Mouse (Mus musculus) heart, adult 2 months (tissue): ENCODE measurements around the gene Aifm3. TPM values are rescaled to one million over a fixed set of nuclear protein-coding genes. Genes with fewer than 3 reads are reported as not detected.
"Not testable (repeated sequence)": the region's sequence is repeated elsewhere in the genome, so short reads cannot be mapped to it uniquely, and the experiment has no call there.

Source experiments
- DNase-seq, 2 experiments: peaks; one replicate each; pipeline ENCODE4 v3.0.0; 2021
- H3K27ac ChIP-seq: fragments of 200-600 bp; 2 replicates; pipeline ENCODE4 v1.8.1; 2022
- H3K27me3 ChIP-seq: fragments of 200-500 bp; 2 replicates; pipeline ENCODE4 v1.6.1; 2012; ENCODE audit warnings: mild to moderate bottlenecking, low read length, inconsistent platforms, mixed read lengths; ENCODE audit not compliant: control insufficient read depth, insufficient read depth
- H3K36me3 ChIP-seq: fragments of 200-500 bp; 2 replicates; pipeline ENCODE4 v1.6.1; 2012; ENCODE audit warnings: low read length, inconsistent platforms; ENCODE audit not compliant: control insufficient read depth, insufficient read depth
- H3K4me1 ChIP-seq: fragments of 200-500 bp; 2 replicates; pipeline ENCODE4 v1.6.1; 2011; ENCODE audit warnings: low read length; ENCODE audit not compliant: control insufficient read depth, insufficient read depth
- H3K4me3 ChIP-seq: fragments of 200-600 bp; 2 replicates; pipeline ENCODE4 v1.8.1; 2022
- H3K79me2 ChIP-seq: fragments of 200-500 bp; replicated peaks from 2 replicates; pipeline ENCODE4 v1.6.1; 2012; ENCODE audit warnings: mild to moderate bottlenecking, inconsistent platforms, low read length, moderate library complexity, mixed read lengths; ENCODE audit not compliant: control insufficient read depth, insufficient read depth
- H3K9ac ChIP-seq: fragments of 200-500 bp; 2 replicates; pipeline ENCODE4 v1.6.1; 2012; ENCODE audit warnings: low read depth, mild to moderate bottlenecking, control low read depth, inconsistent platforms, low read length, mixed read lengths
- CTCF ChIP-seq: fragments of 200-600 bp; IDR thresholded peaks from 2 replicates; pipeline ENCODE4 v1.8.1; 2022; ENCODE audit warnings: antibody characterized with exemption, mild to moderate bottlenecking, moderate library complexity
- EP300 ChIP-seq: fragments of 200-500 bp; IDR thresholded peaks from 2 replicates; pipeline ENCODE4 v1.6.1; 2011; ENCODE audit warnings: low read depth, low read length, control low read depth; ENCODE audit not compliant: insufficient read depth
- POLR2A ChIP-seq: fragments of 200-500 bp; IDR thresholded peaks from 2 replicates; pipeline ENCODE4 v1.6.1; 2011; ENCODE audit warnings: mild to moderate bottlenecking, low read depth, low read length, control low read depth; ENCODE audit not compliant: insufficient read depth
- WGBS: fragments of 180-500 bp; shearing (Covaris S2); methylation state at CpG from one replicate; pipeline ENCODE4 v1.1.7; 2018; 5-methylcytosine and 5-hydroxymethylcytosine counted together
- intact Hi-C: fragments of 180-260 bp; cut with DNase I; formaldehyde crosslinking; loops from one replicate; pipeline ENCODE4 v1.15.1; 2025
- polyA plus RNA-seq: library from polyadenylated mRNA; depleted of rRNA; stranded (reverse); fragments of >200 nt; gene quantifications from 2 replicates; pipeline ENCODE4 v1.2.3, GENCODE M21; 2012
- total RNA-seq, 2 experiments: library from RNA; stranded (reverse); gene quantifications; 2 replicates each; pipeline ENCODE4 v1.2.3; 2021

The Aifm3 gene
- total and polyA plus RNA-seq, 3 experiments = 0.08 to 0.14 TPM; not detected in 1

DNA sequence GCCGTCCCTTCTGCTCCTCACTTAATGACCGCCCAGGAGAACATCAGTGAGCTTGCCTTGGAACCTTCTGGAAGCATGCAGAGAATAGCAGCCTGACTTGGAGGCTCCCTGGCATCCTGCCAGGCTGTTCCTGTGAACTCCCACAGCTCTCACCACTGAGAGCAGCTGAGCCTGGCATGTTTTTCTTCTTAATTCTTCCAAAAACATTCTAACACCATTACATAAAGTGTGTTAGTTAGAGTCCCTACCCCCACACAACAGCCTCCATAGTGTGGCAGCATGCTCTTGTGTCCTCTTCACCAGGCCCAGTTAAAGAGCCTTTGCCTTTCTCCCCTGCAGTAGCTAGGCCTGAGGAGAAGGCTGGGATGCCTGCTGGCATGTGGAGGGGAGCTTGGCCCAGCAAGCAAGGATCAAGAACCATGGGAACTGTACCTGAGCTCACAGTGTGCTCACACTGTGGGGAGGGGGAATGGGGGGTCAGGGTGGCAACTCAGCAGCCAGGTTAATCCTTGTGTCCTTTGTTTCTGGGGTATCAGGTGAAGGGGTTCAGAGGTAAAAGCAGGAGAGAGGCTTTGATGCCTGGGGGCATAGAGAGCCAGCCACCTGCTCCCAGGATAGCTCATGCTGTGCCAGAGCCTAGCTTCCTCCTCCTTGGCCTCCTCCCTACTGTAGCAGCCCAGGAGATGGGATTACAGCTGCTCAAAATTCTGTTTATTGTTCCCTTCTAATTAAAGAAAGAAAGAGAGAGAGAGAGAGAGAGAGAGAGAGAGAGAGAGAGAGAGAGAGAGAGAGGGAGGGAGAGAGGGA, 7.3 kb downstream of the Aifm3 start:
- WGBS = 26% methylated on average over 2 of the region's 2 CpGs
- no peaks in the 10 kb centered on the region for H3K36me3 ChIP-seq
- H3K4me3 ChIP-seq = no peak overlapping the region
- no peak overlapping the region for H3K9ac ChIP-seq
- H3K27ac ChIP-seq = no peak overlapping the region
- H3K79me2 ChIP-seq = no peaks in the 10 kb centered on the region
- no peak for TF ChIP-seq EP300
- no peak for TF ChIP-seq CTCF
- TF ChIP-seq POLR2A = no peak
- no peaks in the 10 kb centered on the region for H3K27me3 ChIP-seq
- H3K4me1 ChIP-seq = peaks cover 4% of the 10 kb centered on the region
- intact Hi-C loops = no loop called here
- DNase-seq = peak; percentile 42

DNA sequence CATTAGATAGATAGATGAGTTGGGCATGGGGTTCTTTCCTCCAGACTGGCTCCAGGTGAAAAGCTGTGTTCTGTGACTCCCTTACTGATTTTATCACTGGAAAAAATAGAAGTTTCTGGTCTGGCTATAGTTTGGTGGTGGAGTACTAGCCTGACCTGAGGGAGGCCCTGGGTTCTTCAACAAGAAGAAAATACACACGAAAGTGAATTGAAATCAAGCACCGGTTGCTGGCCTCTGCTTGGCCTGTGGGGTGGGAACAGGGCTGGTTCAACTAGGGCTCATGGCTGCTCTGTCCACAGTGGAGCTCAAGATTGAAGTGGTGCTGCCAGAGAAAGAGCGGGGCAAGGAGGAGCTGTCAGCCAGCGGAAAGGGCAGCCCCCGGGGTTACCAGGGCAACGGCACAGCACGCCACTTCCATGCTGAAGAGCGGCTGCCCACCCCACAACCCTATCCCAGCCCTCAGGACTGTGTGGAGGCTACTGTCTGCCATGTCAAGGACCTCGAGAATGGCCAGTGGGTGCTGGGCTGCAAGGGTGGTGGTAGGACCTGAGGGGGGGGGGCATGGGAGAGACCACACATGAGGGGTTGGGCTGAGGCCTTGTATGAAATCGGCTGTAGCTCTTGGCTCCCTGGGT, 10.0 kb downstream of the Aifm3 start:
- no peak overlapping the region for H3K4me3 ChIP-seq
- no peaks in the 10 kb centered on the region for H3K79me2 ChIP-seq
- H3K9ac ChIP-seq = no peak overlapping the region

DNA sequence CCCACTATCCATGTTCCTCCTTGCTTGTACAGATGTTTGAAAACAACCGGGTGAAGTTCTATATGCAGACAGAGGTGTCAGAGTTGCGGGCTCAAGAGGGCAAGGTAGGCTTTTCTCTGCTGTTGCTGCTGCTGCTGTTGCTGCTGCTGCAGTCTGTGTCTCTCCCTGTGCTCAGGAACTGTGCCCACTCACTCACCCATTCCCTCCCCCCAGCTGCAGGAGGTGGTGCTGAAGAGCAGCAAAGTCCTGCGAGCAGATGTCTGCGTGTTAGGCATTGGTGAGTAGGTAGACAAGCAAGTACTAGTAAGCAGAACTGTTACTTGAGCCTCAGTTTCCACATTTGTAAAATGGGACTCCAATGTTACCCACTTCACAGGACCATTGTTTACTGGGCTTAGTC, 13.3 kb downstream of the Aifm3 start:
- Histone ChIP-seq H3K36me3 (no peaks in the 10 kb centered on the region), H3K27me3 (no peaks in the 10 kb centered on the region), H3K9ac (no peak overlapping the region), H3K79me2 (no peaks in the 10 kb centered on the region), H3K4me1 (no peaks in the 10 kb centered on the region), H3K27ac (no peak overlapping the region), H3K4me3 (no peak overlapping the region)
- WGBS = 63% methylated on average over 4 of the region's 4 CpGs
- no peak for DNase-seq
- intact Hi-C loops = no loop called here
- no peak for TF ChIP-seq CTCF
- TF ChIP-seq POLR2A = no peak
- TF ChIP-seq EP300 = no peak

More for the DNA sequence above, 10.0 kb downstream of the Aifm3 start:
- H3K4me1 ChIP-seq = peaks cover 4% of the 10 kb centered on the region
- intact Hi-C loops = no loop called here
- TF ChIP-seq EP300 (no peak), POLR2A (no peak), CTCF (no peak)
- no peaks in the 10 kb centered on the region for H3K36me3 ChIP-seq
- no peak for DNase-seq
- 54% methylated on average over 10 of the region's 10 CpGs for WGBS
- H3K27me3 ChIP-seq = no peaks in the 10 kb centered on the region
- no peak overlapping the region for H3K27ac ChIP-seq

DNA sequence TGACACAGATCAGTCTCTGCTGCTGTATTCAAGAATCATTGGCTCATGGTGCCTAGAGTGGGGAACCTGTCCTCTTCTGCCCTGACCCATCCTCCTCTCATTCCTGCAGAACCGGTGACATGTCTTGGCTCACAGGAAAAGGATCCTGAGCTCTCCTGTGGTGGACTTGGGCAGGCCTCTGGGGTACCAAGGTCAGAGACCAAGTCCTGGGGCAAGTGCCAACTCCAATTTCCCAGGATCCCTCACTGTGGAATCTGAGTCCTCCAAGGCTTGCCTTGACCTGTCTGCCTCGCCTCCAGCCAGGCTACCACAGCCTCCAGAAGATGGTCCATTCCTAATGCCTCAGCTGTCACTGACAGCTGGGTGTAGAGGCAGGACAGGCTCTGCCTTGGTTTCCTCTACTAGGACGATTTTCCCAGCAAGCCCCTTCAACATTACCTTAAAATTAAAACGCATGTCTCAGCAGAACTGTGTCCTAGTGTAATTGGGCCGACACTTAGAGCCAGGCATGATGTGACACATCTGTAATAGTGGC, 17.7 kb downstream of the Aifm3 start:
- H3K27ac ChIP-seq = no peak overlapping the region
- H3K4me3 ChIP-seq = no peak overlapping the region
- WGBS = 73% methylated on average over 5 of the region's 5 CpGs
- no peak overlapping the region for H3K9ac ChIP-seq
- intact Hi-C loops = no loop called here
- no peaks in the 10 kb centered on the region for H3K27me3 ChIP-seq
- no peaks in the 10 kb centered on the region for H3K79me2 ChIP-seq
- no peak for DNase-seq
- H3K4me1 ChIP-seq = peaks cover 3% of the 10 kb centered on the region
- TF ChIP-seq POLR2A (no peak), CTCF (no peak), EP300 (no peak)
- H3K36me3 ChIP-seq = no peaks in the 10 kb centered on the region

DNA sequence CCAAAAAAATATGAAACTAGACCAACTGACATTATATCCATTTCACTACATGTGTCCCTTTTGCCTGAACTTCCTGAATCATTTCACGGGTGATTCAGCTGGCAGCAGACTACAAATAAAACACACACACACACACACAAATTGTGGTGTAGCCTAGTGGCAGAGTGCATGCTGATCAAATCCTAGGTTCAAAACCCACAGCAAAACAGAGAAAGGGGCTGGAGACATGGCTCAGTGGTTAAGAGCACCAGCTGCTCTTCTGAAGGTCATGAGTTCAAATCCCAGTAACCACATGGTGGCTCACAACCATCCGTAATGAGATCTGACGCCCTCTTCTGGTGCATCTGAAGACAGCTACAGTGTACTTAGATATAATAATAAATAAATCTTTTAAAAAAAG, 18.6 kb downstream of the Aifm3 start:
- H3K27me3 ChIP-seq, H3K36me3 ChIP-seq, H3K9ac ChIP-seq, DNase-seq, H3K79me2 ChIP-seq, H3K4me1 ChIP-seq: not testable (repeated sequence)
- H3K27ac ChIP-seq = peak overlapping the region; percentile 95
- 20% methylated on average over 3 of the region's 3 CpGs for WGBS
- intact Hi-C loops = loop anchor here (1.0 to 2.0 kb wide), 2 partner anchors 23 to 55 kb away; partner anchors contain the start of gene Thap7
- H3K4me3 ChIP-seq = peak overlapping the region; percentile 80
